Mouse (Mus musculus) neutrophil, adult 59 days (primary cell): ENCODE measurements around the gene Dctpp1. TPM values are rescaled to one million over a fixed set of nuclear protein-coding genes. Genes with fewer than 3 reads are reported as not detected.

ENCODE experiments used
- total RNA-seq, 2 experiments: library from RNA; stranded (reverse); gene quantifications; 1 replicate in 1 of 2; 2 replicates in 1 of 2; pipeline ENCODE4 v1.2.4; 2023

Gene Dctpp1
- 10 to 100 TPM; 28.7 to 31.2 TPM for total RNA-seq

GRCm38 (mm10) chr7:127260309-127261111, at the start of gene Dctpp1:
Dctpp1 (minus strand) TSS chr7:127260709.

DNA sequence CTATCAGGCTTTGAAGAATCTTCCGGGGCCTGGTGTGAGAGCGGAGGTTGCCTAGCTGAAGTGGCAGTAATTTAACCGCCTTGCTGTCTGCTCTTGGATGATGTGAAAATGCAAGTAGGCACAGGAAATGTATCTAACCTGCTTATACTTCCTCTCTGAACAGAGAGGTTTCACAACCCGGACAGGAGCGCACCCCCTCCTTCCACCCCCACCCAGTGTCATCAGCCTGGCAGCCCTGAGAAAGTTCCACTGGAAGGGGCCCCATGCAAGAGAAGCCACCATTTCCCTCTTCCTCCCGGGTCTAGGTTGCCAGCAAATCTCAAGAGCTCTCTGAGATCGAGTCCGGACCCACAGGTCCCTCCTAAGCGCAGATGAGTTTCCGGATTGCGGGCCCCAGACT, 35.6 kb upstream of the Dctpp1 start, which contains the start of gene Itgal:
Gene Itgal (plus strand): TSS at position 163 of the 400 bp plus-strand sequence.

DNA sequence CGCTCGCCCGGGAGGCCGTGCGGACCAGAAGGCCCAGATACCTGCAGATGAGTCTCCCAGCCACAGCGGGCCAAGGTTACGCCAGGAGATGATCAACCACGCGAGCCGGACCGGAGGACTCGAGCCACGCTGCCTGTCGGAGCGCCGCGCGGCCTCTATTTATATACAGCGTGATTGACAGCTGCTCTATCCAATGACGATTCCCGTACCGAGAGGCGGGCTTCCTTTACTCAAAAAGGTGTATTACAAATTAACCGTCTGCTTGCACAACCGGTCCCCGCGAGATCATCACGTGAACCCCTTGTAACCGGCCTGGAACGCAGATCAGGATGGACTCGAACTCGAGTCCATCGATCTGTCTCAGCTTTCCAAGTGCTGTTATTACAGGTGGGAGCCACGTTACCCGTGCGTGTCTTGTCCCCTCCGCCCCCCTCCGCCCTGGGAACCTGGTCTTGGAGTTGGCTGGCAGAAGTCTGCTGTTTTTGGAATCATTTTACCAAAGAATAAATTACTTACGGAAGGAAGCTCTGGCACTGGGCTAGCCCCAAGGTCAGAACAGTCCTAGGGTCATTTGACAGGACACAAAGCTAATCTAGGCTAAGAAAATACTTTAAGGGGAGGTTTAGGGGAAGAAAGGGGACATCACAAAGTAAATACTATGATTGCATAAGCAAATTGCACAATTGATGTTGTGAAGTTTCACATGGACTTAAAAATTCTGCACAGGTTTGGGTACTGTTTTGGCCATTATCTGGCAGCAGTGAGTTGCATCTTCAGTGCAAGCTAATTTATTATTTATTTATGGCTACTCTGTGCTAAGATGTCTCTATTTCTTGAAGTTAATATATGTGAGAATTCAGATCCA, 13.6 kb upstream of the Dctpp1 start, which contains the start of gene Sephs2:
Gene Sephs2 (minus strand): TSS at position 131 of the 865 bp plus-strand sequence.

DNA sequence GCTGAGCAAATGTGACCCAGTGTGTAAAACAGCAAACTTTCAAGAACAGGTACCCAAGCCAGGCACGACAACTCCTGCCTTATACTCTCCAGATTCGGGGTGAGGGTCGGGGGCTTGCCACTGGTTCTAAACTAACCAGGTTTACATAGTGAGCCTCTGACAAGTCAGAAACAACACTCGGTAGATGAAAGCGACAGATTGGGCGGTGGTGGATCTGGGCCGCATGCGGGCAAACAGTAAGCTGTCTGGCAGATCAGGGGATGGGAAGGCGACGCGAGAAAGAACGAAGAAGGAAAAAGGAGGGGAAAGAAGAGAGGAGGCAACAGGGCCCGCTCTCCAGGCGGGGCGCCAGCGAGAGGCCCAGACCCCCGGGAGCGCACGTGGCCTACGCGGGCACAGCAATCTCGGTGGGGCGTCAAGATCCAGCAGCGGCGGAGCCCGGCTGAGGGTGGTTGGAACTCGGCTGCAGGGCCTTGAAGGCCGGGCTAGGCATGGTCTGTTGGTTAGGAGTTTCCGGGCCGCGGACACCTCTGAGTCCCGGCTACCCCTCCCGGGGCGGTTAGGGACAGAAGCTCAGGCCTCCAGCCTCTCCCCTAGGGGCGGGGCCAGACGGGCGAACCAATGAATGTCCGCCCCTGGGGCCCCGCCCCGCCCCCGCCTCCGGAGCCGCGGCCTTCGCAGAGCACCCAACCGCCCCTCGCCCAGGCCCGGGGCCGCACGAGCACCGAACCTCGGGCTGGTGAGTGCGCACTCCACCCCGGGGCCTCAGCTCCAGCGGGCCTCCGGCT, 16.4 kb downstream of the Dctpp1 start, which contains the start of gene Zfp771:
Gene Zfp771 (plus strand): TSS at position 405 of the 788 bp plus-strand sequence.

DNA sequence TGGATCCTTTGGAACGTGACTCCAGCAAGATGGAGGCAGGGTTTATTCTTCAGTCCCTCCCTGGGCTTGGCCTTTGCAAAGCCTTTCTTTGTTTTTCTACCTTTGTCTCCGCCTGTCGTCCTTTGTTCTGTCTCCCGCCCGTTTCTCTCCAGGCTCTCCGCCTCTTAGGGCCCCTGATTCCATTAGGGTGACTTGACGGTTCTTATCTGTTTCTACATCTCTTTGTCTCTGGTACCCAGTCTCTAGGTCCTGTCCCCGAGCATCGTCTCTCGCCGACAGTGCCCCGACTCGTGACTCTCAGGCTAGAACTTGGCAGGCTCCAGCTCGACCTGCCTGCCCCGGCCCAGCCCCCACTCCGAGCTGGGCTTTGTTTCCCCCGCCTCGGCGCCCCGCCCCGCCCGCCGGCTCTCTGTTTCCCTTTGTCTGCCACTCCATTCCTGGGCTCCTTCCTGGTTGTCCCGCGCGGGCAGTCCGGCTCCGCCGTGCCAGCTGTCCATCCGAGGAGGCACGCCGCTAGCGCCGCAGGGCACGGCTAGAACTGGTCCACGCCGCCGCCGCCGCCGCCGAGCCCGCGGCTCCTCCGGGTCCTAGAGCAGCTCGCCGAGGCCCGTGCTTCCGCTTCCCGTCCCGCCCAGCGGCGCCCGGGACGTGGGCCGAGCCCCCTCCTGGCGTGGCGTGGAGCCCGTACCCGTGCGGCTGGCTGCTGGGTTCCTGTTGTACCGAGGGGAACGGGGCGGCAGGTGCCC, 27.7 kb downstream of the Dctpp1 start, which contains the start of the genes Zfp553 and Sept1:
Gene Zfp553 (plus strand): TSS at position 440 of the 746 bp plus-strand sequence.
Gene Sept1 (minus strand): TSS at position 509 of the 746 bp plus-strand sequence.

GRCm38 (mm10) chr7:127208553-127209438, 51.7 kb downstream of the Dctpp1 start, which contains the start of gene Mylpf:
Mylpf (plus strand) TSS chr7:127208890.

DNA sequence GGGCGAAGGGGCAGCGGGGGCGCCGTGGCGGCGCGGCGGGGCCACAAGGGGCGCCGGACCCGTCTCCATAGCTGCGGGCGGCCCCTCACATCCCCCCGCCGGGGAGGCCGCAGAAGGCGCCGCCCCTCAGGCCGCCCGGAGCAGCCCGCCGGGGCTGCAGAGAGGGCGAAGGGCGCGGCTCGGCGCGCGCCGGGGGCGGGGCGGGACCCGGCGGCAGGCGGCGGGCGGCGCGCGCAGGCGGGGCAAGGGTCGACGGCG, 52.3 kb downstream of the Dctpp1 start, which contains the start of gene Tbc1d10b:
Gene Tbc1d10b (minus strand): TSS at position 174 of the 258 bp plus-strand sequence.

Other genes with a start within 250 kb of the Dctpp1 start
- 10 to 100 TPM; 40.7 to 54.2 TPM for gene Mvp, start 246.1 kb downstream of the Dctpp1 start, total RNA-seq
- 1 to 10 TPM; 2.1 to 7.5 TPM for gene Pagr1b, start 244.2 kb downstream of the Dctpp1 start, total RNA-seq
- 10 to 100 TPM in 1 of 2 experiments, 1 to 10 TPM in 1; 8.7 to 32.2 TPM for gene Pagr1a, start 243.4 kb downstream of the Dctpp1 start, total RNA-seq
- 10 to 100 TPM in 1 of 2 experiments, under 1 TPM in 1; 0.20 to 34.3 TPM for gene Gm42742, start 239.6 kb downstream of the Dctpp1 start, total RNA-seq
- under 1 TPM in 1 of 2 experiments, not detected in 1; 0.20 TPM for gene Prrt2, start 239.5 kb downstream of the Dctpp1 start, total RNA-seq
- 100 to 1,000 TPM; 181 to 187 TPM for gene Maz, start 233.7 kb downstream of the Dctpp1 start, total RNA-seq
- 10 to 100 TPM; 60.6 to 63.2 TPM for gene Kif22, start 218.2 kb downstream of the Dctpp1 start, total RNA-seq
- 1 to 10 TPM in 1 of 2 experiments, under 1 TPM in 1; 0.60 to 1.6 TPM for gene Zg16, start 173.4 kb downstream of the Dctpp1 start, total RNA-seq
- gene AI467606, start 169.3 kb downstream of the Dctpp1 start, total RNA-seq: 100 to 1,000 TPM; 131 to 144 TPM
- 1 to 10 TPM; 4.2 to 6.3 TPM for gene Qprt, start 138.5 kb downstream of the Dctpp1 start, total RNA-seq
- 100 to 1,000 TPM; 126 to 127 TPM for gene Spn, start 122.9 kb downstream of the Dctpp1 start, total RNA-seq
- gene Cd2bp2, start 64.7 kb downstream of the Dctpp1 start, total RNA-seq: 10 to 100 TPM; 47.7 to 62.5 TPM
- gene Tbc1d10b, start 52.2 kb downstream of the Dctpp1 start, total RNA-seq: 100 to 1,000 TPM; 123 to 138 TPM
- gene Mylpf, start 51.8 kb downstream of the Dctpp1 start, total RNA-seq: 1 to 10 TPM; 7.7 to 8.4 TPM
- 1 to 10 TPM; 4.2 to 4.5 TPM for gene Zfp553, start 27.6 kb downstream of the Dctpp1 start, total RNA-seq
- gene Sept1, start 27.6 kb downstream of the Dctpp1 start, total RNA-seq: 100 to 1,000 TPM; 106 to 111 TPM
- gene Zfp771, start 16.4 kb downstream of the Dctpp1 start, total RNA-seq: 1 to 10 TPM; 5.1 to 5.8 TPM
- 100 to 1,000 TPM; 115 to 120 TPM for gene Sephs2, start 13.3 kb upstream of the Dctpp1 start, total RNA-seq
- 100 to 1,000 TPM; 224 to 235 TPM for gene Itgal, start 35.6 kb upstream of the Dctpp1 start, total RNA-seq
- gene Zfp768, start 84.9 kb upstream of the Dctpp1 start, total RNA-seq: 1 to 10 TPM; 7.0 to 9.0 TPM
- gene Zfp747, start 115.3 kb upstream of the Dctpp1 start, total RNA-seq: 1 to 10 TPM; 6.7 to 6.8 TPM
- 1 to 10 TPM; 1.1 to 3.0 TPM for gene 9130019O22Rik, start 126.5 kb upstream of the Dctpp1 start, total RNA-seq
- 1 to 10 TPM; 1.7 to 2.0 TPM for gene E430018J23Rik, start 132.9 kb upstream of the Dctpp1 start, total RNA-seq
- 1 to 10 TPM; 3.0 to 3.9 TPM for gene Zfp764, start 146.1 kb upstream of the Dctpp1 start, total RNA-seq
- 10 to 100 TPM; 11.8 to 13.5 TPM for gene Zfp688, start 161.4 kb upstream of the Dctpp1 start, total RNA-seq
- 1 to 10 TPM; 1.4 to 3.0 TPM for gene Zfp689, start 188.4 kb upstream of the Dctpp1 start, total RNA-seq
- 100 to 1,000 TPM; 127 to 135 TPM for gene Prr14, start 198.9 kb upstream of the Dctpp1 start, total RNA-seq
- 100 to 1,000 TPM; 244 to 257 TPM for gene Fbrs, start 218.5 kb upstream of the Dctpp1 start, total RNA-seq